Mouse (Mus musculus) liver, postnatal 0 days (tissue): Measurements from ENCODE around the gene Ehd2.

ENCODE experiments used
- CTCF ChIP-seq: sonication (generic); IDR thresholded peaks from 2 replicates; pipeline ENCODE4 v1.5.1; 2016; ENCODE audit warnings: antibody characterized with exemption, low read depth
- EP300 ChIP-seq: IDR thresholded peaks from 2 replicates; pipeline ENCODE4 v1.6.1; 2016; ENCODE audit warnings: antibody characterized with exemption, low read depth, mild to moderate bottlenecking

- no peak for TF ChIP-seq EP300
- peak; percentile 54 for TF ChIP-seq CTCF
These were observed 2.3 kb upstream of the Ehd2 start for GRCm38 (mm10) chr7:15969674-15970073.
